Mouse (Mus musculus): ENCODE results near the gene Olfr678. TPM values are rescaled to one million over a fixed set of nuclear protein-coding genes. Genes with fewer than 3 reads are reported as not detected.

The Olfr678 gene
- polyA plus RNA-seq (2012; fragmentation: generic; extraction: Trizol) = not detected

DNA sequence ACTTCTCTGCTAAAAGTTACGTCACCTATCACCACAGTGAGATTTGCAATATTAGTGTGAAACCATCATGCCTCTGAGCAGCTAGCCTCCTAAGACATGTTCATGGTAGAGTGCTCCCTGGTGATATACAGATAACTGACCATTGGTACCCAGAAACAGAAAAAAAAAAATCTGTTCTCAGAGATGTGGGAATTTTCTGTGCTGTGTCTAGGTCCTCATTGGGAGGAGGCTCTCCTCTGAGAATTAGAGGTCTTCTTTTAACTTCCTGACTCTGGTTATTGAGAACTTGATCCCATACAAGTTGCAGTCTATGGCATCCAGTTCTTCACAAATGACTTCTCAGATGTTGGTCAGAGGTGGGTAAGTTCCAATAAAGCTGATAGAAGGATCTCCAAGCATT, at the start of gene Olfr678:
Gene Olfr678, plus strand, starts transcription at position 301 of the 400 bp plus-strand sequence.

GRCm38 (mm10) chr7:105028360-105028759, 35.9 kb upstream of the Olfr678 start, which contains the start of gene Olfr675:
Olfr675 (minus strand) TSS chr7:105028460.

GRCm38 (mm10) chr7:105032398-105032797, 31.9 kb upstream of the Olfr678 start, which contains the start of gene Olfr676:
Olfr676 (plus strand) TSS chr7:105032698.

DNA sequence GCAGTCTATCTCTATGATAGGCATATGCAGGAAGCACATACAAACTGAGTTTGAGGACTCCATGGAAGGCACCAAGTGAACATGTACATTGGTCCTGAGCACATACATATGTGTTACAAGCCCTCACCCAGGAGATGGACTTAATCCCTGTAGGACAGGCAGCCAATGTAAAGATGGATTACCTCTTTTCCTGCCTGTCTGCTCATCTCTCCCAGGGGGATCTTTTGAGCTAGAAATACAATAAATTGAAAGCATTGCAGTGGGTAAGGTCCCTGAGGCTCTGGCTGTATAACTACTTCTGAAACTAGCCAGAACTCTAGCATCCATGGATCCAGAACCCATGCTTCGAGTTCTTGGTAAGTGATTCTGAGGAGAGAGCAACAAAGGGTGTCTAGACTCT, 16.6 kb downstream of the Olfr678 start, which contains the start of gene Olfr679:
Gene Olfr679, plus strand, starts transcription at position 301 of the 400 bp plus-strand sequence.

DNA sequence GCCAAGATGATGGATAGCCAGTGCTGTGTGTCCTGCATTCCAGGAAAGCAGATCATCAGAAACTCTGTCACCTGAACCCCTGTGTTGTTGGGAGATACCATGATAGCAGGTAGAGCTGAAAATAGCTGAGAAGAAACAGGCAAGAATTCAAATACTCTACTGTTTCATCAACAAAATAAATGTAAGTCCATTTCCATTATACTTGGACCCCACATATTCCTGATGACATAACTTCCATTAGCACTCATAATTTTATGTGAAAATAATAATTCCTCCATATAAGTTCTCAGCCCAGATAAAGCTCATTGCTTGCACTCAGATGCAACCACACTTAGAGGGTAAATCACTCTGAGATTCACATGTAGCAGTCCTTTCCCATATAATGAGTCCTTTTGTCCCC, 28.4 kb downstream of the Olfr678 start, which contains the start of gene Olfr680-ps1:
Gene Olfr680-ps1, minus strand, starts transcription at position 101 of the 400 bp plus-strand sequence.

DNA sequence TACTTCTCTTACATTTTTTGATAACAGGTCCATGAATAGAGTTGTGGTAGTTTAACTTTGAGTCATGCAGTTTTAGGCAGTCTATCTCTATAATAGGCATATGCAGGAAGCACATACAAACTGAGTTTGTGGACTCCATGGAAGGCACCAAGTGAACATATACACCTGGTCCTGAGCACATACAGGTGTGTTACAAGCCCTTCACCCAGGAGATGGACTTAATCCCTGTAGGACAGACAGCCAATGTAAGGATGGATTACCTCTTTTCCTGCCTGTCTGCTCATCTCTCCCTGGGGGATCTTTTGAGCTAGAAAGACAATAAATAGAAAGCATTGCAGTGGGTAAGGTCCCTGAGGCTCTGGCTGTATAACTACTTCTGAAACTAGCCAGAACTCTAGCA, 52.3 kb downstream of the Olfr678 start, which contains the start of gene Olfr681:
Gene Olfr681, plus strand, starts transcription at position 301 of the 400 bp plus-strand sequence.

Other genes starting within 250 kb of the Olfr678 start
- gene Usp17lb, start 221.9 kb upstream of the Olfr678 start, polyA plus RNA-seq (2012; fragmentation: generic; extraction: Trizol) = under 1 TPM; 0.05 to 0.08 TPM
- gene Usp17la, start 207.5 kb upstream of the Olfr678 start, polyA plus RNA-seq (2012; fragmentation: generic; extraction: Trizol) = under 1 TPM; 0.09 to 0.27 TPM
- gene Olfr665, start 186.4 kb upstream of the Olfr678 start, polyA plus RNA-seq (2012; fragmentation: generic; extraction: Trizol) = not detected
- not detected for gene Olfr666, start 168.5 kb upstream of the Olfr678 start, polyA plus RNA-seq (2012; fragmentation: generic; extraction: Trizol)
- not detected for gene Olfr667, start 143.0 kb upstream of the Olfr678 start, polyA plus RNA-seq (2012; fragmentation: generic; extraction: Trizol)
- not detected for gene Olfr668, start 136.4 kb upstream of the Olfr678 start, polyA plus RNA-seq (2012; fragmentation: generic; extraction: Trizol)
- not detected for gene Olfr669, start 130.2 kb upstream of the Olfr678 start, polyA plus RNA-seq (2012; fragmentation: generic; extraction: Trizol)
- not detected for gene Olfr670, start 101.9 kb upstream of the Olfr678 start, polyA plus RNA-seq (2012; fragmentation: generic; extraction: Trizol)
- not detected for gene Olfr671, start 85.3 kb upstream of the Olfr678 start, polyA plus RNA-seq (2012; fragmentation: generic; extraction: Trizol)
- gene Olfr672, start 62.4 kb upstream of the Olfr678 start, polyA plus RNA-seq (2012; fragmentation: generic; extraction: Trizol) = not detected
- not detected for gene Olfr675, start 36.0 kb upstream of the Olfr678 start, polyA plus RNA-seq (2012; fragmentation: generic; extraction: Trizol)
- gene Olfr676, start 31.8 kb upstream of the Olfr678 start, polyA plus RNA-seq (2012; fragmentation: generic; extraction: Trizol) = not detected
- not detected for gene Olfr677, start 13.1 kb upstream of the Olfr678 start, polyA plus RNA-seq (2012; fragmentation: generic; extraction: Trizol)
- gene Olfr679, start 16.7 kb downstream of the Olfr678 start, polyA plus RNA-seq (2012; fragmentation: generic; extraction: Trizol) = not detected
- not detected for gene Olfr680-ps1, start 28.3 kb downstream of the Olfr678 start, polyA plus RNA-seq (2012; fragmentation: generic; extraction: Trizol)
- not detected for gene Olfr681, start 52.4 kb downstream of the Olfr678 start, polyA plus RNA-seq (2012; fragmentation: generic; extraction: Trizol)
- not detected for gene Olfr683, start 82.5 kb downstream of the Olfr678 start, polyA plus RNA-seq (2012; fragmentation: generic; extraction: Trizol)
- not detected for gene Olfr684, start 99.2 kb downstream of the Olfr678 start, polyA plus RNA-seq (2012; fragmentation: generic; extraction: Trizol)
- gene Olfr685, start 121.5 kb downstream of the Olfr678 start, polyA plus RNA-seq (2012; fragmentation: generic; extraction: Trizol) = not detected
- not detected for gene Olfr686, start 143.0 kb downstream of the Olfr678 start, polyA plus RNA-seq (2012; fragmentation: generic; extraction: Trizol)
- not detected for gene Olfr688, start 223.6 kb downstream of the Olfr678 start, polyA plus RNA-seq (2012; fragmentation: generic; extraction: Trizol)
- gene Olfr689, start 246.7 kb downstream of the Olfr678 start, polyA plus RNA-seq (2012; fragmentation: generic; extraction: Trizol) = not detected